Mouse (Mus musculus): ENCODE measurements around the gene Gm20388. TPM values are rescaled to one million over a fixed set of nuclear protein-coding genes. Genes with fewer than 3 reads are reported as not detected.

Gm20388 gene
- polyA plus RNA-seq, 1 experiment from 2014 or later: not detected

DNA sequence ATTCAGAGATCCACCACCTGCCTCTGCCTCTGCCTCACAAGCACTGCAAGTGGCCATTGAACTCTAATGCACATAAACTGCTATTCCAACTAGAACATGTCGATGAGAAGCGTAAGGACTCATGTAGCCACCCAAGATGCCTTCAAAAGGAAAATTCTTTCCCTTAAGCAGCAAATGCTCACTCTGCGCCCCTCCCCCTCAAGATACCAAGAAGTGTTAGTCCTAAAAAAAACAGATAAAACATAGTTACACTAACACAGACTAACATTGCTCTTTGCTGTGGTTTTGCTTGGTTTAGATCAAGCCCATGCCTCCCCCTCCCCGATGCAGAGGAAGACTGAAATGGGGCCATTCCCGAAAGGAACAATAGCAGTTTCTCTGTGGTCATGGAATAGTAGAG lies 3040.8 kb downstream of the Gm20388 start:
- Histone ChIP-seq H3K27ac (no peak overlapping the region), H3K4me1 (peaks cover 6% of the 10 kb centered on the region; the same call in 1 of the 2 replicates), H3K27me3 (no peaks in the 10 kb centered on the region), H3K9me3 (no peaks in the 10 kb centered on the region), H3K36me3 (no peaks in the 10 kb centered on the region), H3K4me3 (no peak overlapping the region), H3K4me2 (replicated peaks) (no peak overlapping the region), H3K9ac (no peak overlapping the region)
- no peak for ATAC-seq (ENCODE audit: insufficient number of reproducible peaks, insufficient read depth, low FRiP score, low TSS enrichment)
- WGBS: 89% methylated on average over 5 of the region's 5 CpGs

DNA sequence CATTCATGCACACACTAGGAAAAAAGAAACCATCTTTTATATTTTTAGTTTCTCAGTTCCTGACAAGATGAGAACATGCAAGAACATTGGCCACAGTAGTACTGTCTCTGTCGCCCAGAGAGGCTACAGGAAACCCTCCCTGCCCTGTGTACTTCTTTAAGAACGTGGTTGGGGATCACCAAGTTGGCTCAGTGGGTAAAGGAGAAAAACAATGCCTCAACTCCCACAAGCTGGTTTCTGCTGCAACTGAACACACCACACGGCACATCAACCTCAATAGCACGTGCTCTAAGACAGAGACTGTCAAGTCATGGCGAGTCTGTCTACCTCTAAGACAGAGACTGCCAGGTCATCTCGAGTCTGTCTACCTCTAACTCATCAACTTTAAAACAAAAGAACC lies 3042.4 kb downstream of the Gm20388 start:
- H3K36me3 ChIP-seq: no peaks in the 10 kb centered on the region
- no peak overlapping the region for H3K27ac ChIP-seq
- H3K9me3 ChIP-seq: no peaks in the 10 kb centered on the region
- ATAC-seq (ENCODE audit: insufficient number of reproducible peaks, insufficient read depth, low FRiP score, low TSS enrichment): no peak
- no peak overlapping the region for H3K9ac ChIP-seq
- no peak overlapping the region for H3K4me3 ChIP-seq
- peaks cover 18% of the 10 kb centered on the region; the same call in 1 of the 2 replicates for H3K4me1 ChIP-seq
- 87% methylated on average over 6 of the region's 6 CpGs for WGBS
- H3K27me3 ChIP-seq: no peaks in the 10 kb centered on the region
- no peak overlapping the region for H3K4me2 ChIP-seq (replicated peaks)

DNA sequence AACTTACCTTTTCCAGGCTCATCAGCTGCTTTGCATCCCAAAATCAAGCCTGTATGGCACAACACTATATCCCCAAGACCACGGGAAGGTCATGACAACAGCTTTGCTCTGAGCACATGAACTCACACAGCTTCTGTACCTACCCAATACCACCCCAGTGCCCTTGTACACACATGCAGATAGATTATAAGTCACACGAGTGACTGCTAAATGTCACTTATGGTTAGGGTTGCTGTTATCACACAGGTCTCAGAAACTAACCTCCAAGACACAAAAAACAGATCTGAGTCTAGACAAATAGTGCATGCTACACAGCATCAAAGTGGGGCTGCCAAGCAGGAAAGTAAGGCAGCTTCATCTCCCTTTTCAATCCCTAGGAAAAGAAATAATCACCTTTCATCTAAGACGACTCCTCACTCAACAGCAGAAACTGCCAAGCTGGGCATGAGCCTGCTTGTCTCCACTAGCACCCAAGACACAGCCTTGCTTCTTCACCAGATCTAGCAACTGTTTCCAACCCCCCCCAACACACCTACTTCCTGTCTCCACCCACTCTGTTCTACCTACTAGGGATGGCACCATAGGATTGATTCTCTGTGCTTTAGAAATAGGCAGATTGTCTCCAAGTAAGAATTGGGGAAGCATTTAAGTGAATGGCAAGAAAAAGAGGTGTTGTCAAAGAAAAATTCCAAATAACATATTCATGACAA lies 3043.6 kb downstream of the Gm20388 start:
- Histone ChIP-seq H3K9ac (no peak overlapping the region), H3K36me3 (no peaks in the 10 kb centered on the region), H3K27ac (no peak overlapping the region), H3K4me2 (replicated peaks) (no peak overlapping the region), H3K4me3 (no peak overlapping the region), H3K9me3 (no peaks in the 10 kb centered on the region), H3K4me1 (peaks cover 16% of the 10 kb centered on the region; the same call in 1 of the 2 replicates), H3K27me3 (no peaks in the 10 kb centered on the region)
- 93% methylated on average over 3 of the region's 3 CpGs for WGBS
- ATAC-seq (ENCODE audit: insufficient number of reproducible peaks, insufficient read depth, low FRiP score, low TSS enrichment): no peak

DNA sequence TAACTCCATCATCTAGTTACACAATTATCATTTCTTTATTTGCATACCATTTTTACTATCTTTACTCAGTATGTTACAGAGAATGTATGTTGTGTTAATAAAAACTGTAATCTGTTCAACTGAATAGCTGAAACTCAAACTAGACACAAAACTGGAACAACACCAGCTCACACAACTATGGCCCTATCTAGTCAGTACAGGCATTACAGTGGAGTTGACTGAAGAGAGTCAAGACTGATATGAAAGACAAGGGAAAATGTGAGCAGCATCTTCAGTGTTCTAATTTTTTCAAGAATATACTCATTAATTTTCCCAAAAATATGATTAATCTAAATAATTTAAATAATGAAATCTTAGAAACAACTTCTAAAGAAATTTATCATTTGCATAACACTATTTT lies 3044.6 kb downstream of the Gm20388 start:
- H3K4me2 ChIP-seq (replicated peaks): no peak overlapping the region
- H3K9me3 ChIP-seq: no peaks in the 10 kb centered on the region
- no peak overlapping the region for H3K27ac ChIP-seq
- no peak overlapping the region for H3K4me3 ChIP-seq
- H3K36me3 ChIP-seq: no peaks in the 10 kb centered on the region
- H3K27me3 ChIP-seq: no peaks in the 10 kb centered on the region
- H3K4me1 ChIP-seq: peaks cover 14% of the 10 kb centered on the region; the same call in 1 of the 2 replicates
- ATAC-seq (ENCODE audit: insufficient number of reproducible peaks, insufficient read depth, low FRiP score, low TSS enrichment): no peak
- no peak overlapping the region for H3K9ac ChIP-seq

DNA sequence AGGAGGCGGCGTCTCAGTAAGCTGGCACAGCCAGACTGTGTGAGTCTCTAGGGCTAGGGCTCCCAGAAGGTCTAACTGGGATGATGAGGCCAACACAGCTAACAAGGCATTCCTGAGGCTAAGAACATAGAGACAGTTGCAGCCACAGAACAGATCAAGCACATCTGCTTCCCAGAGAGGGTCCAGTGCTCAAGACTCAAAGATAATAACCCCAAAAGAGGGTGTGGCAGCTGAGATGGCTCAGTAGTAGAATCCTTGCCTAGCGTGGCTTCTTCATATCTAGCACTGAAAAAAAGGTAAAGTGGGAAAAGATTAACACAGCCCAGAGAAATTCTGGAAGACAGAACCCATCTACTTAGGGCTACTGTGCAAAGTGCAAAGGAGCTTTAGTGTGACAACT lies 3045.4 kb downstream of the Gm20388 start:
- no peak overlapping the region for H3K4me3 ChIP-seq
- no peak overlapping the region for H3K4me2 ChIP-seq (replicated peaks)
- no peaks in the 10 kb centered on the region for H3K36me3 ChIP-seq
- H3K27ac ChIP-seq: no peak overlapping the region
- 87% methylated on average over 3 of the region's 3 CpGs for WGBS
- peaks cover 18% of the 10 kb centered on the region for H3K4me1 ChIP-seq
- H3K27me3 ChIP-seq: no peaks in the 10 kb centered on the region
- ATAC-seq (ENCODE audit: insufficient number of reproducible peaks, insufficient read depth, low FRiP score, low TSS enrichment): no peak
- no peak overlapping the region for H3K9ac ChIP-seq
- no peaks in the 10 kb centered on the region for H3K9me3 ChIP-seq

DNA sequence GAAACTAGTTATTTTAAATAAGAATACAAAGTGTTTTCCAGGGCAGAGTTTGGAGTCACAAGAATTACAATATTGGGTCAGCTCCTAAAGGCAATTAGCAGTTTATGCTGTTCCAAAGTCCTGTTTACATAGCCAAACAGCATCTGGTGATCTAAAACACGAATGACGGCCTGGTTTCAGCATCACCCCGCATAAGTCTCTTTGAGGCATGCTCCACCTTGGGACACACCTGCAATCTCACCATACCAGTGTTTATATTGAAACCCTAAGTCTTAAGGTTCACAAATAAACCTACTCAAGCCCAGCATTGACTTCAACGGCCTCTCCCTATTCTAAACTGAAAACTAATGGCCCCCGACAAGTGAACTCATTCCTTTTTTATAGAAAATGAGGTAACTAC lies 3049.7 kb downstream of the Gm20388 start:
- Histone ChIP-seq H3K4me2 (replicated peaks) (no peak overlapping the region), H3K9ac (no peak overlapping the region), H3K36me3 (0 out of 2 replicates have a peak, but pooled peaks cover 5% of the 10 kb centered on the region), H3K9me3 (no peaks in the 10 kb centered on the region), H3K27ac (no peak overlapping the region), H3K27me3 (no peaks in the 10 kb centered on the region), H3K4me1 (peaks cover 30% of the 10 kb centered on the region), H3K4me3 (no peak overlapping the region)
- WGBS: 86% methylated on average over 5 of the region's 5 CpGs
- ATAC-seq (ENCODE audit: insufficient number of reproducible peaks, insufficient read depth, low FRiP score, low TSS enrichment): no peak

DNA sequence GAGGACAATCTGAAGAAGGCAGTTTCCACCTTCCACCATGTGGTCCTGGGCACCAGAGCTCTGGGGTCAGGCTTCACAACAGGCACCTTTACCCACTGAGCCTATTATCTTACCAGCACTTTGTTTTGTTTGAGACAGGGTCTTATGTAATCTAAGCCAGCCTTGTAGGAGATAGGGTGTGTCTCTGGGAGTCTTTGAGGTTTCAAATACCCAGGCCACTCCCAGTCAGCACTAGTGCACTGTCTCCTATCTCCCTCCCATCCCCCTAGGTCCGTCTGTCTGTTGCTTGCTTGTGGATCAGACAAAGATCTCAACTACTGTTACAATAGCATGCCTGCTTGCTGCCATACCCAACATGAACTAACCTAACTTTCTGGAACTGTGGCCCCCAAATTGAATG lies 3050.3 kb downstream of the Gm20388 start:
- Histone ChIP-seq H3K27me3 (no peaks in the 10 kb centered on the region), H3K36me3 (0 out of 2 replicates have a peak, but pooled peaks cover 5% of the 10 kb centered on the region), H3K9ac (no peak overlapping the region), H3K4me3 (no peak overlapping the region), H3K9me3 (no peaks in the 10 kb centered on the region), H3K4me2 (replicated peaks) (no peak overlapping the region), H3K4me1 (peaks cover 30% of the 10 kb centered on the region), H3K27ac (no peak overlapping the region)
- ATAC-seq (ENCODE audit: insufficient number of reproducible peaks, insufficient read depth, low FRiP score, low TSS enrichment): no peak
- 23% methylated on average over 1 of the region's 1 CpGs for WGBS

DNA sequence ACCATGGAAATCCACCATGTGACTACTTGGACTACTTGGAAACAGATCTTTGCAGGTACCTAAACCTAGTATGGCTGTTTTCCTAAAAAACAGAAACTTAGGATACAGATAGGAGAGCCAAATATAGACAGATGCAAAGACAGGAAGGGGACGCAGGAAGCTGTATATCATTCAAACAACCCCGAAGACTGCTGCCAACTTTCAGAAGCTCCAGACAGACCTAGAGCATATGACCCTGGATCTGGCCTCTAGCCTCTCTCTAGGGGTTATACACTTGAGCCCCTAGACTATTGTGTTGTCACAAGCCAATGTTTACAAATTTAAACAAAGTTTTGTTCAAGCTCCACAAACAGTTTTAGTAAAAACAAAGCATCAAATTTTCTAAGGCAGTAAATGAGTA lies 3050.8 kb downstream of the Gm20388 start:
- no peak overlapping the region for H3K4me3 ChIP-seq
- H3K4me2 ChIP-seq (replicated peaks): no peak overlapping the region
- ATAC-seq (ENCODE audit: insufficient number of reproducible peaks, insufficient read depth, low FRiP score, low TSS enrichment): no peak
- 78% methylated on average over 2 of the region's 2 CpGs for WGBS
- H3K36me3 ChIP-seq: 0 out of 2 replicates have a peak, but pooled peaks cover 5% of the 10 kb centered on the region
- H3K9ac ChIP-seq: no peak overlapping the region
- no peaks in the 10 kb centered on the region for H3K27me3 ChIP-seq
- peaks cover 29% of the 10 kb centered on the region for H3K4me1 ChIP-seq
- no peak overlapping the region for H3K27ac ChIP-seq
- no peaks in the 10 kb centered on the region for H3K9me3 ChIP-seq

DNA sequence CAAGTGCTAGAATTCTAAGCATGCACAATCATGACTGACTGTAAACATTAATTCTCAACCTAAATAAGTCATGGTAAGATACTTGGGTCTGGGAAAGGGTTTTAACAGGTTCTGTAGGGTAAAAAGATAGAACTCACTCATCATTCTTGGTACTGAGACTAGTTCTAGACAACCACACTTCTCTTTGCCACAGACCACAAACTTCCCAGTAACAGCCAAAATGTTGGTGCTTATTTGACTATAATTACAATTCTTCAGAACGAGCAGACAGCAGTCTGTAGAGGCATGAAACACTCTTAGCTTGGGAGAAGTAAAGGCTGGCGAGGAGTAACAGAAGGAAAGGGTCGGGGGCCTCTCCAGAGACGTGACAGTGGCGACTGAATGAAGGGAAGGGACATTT lies 3051.4 kb downstream of the Gm20388 start:
- H3K27me3 ChIP-seq: no peaks in the 10 kb centered on the region
- WGBS: 63% methylated on average over 5 of the region's 5 CpGs
- H3K9me3 ChIP-seq: no peaks in the 10 kb centered on the region
- ATAC-seq (ENCODE audit: insufficient number of reproducible peaks, insufficient read depth, low FRiP score, low TSS enrichment): no peak
- H3K4me2 ChIP-seq (replicated peaks): no peak overlapping the region
- 0 out of 2 replicates have a peak, but pooled peaks cover 5% of the 10 kb centered on the region for H3K36me3 ChIP-seq
- H3K4me1 ChIP-seq: peaks cover 23% of the 10 kb centered on the region
- no peak overlapping the region for H3K9ac ChIP-seq
- no peak overlapping the region for H3K27ac ChIP-seq
- no peak overlapping the region for H3K4me3 ChIP-seq

DNA sequence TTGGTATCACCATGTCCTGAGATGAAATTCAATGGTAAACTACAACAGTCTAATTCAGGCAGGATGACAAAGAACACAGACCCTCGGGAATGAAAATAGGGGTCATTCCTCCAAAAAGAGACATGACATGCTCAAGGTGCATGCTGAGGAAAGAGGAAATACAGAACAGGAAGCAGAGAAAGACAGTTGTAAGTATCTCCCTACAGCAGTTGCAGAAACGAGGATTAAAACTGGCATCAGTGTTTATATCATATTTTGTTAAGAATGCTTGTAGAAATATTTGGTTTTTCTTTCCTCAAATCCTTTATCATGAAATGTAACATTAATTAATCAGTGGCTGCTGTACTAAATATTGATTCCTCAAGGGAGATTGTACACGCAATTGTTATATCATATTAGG lies 3056.0 kb downstream of the Gm20388 start:
- no peak for ATAC-seq (ENCODE audit: insufficient number of reproducible peaks, insufficient read depth, low FRiP score, low TSS enrichment)
- H3K4me1 ChIP-seq: peaks cover 5% of the 10 kb centered on the region; the same call in 1 of the 2 replicates
- H3K9ac ChIP-seq: no peak overlapping the region
- no peak overlapping the region for H3K4me3 ChIP-seq
- peaks cover 24% of the 10 kb centered on the region for H3K36me3 ChIP-seq
- no peaks in the 10 kb centered on the region for H3K9me3 ChIP-seq
- no peak overlapping the region for H3K4me2 ChIP-seq (replicated peaks)
- no peaks in the 10 kb centered on the region for H3K27me3 ChIP-seq
- WGBS: 89% methylated on average over 3 of the region's 3 CpGs
- H3K27ac ChIP-seq: no peak overlapping the region

DNA sequence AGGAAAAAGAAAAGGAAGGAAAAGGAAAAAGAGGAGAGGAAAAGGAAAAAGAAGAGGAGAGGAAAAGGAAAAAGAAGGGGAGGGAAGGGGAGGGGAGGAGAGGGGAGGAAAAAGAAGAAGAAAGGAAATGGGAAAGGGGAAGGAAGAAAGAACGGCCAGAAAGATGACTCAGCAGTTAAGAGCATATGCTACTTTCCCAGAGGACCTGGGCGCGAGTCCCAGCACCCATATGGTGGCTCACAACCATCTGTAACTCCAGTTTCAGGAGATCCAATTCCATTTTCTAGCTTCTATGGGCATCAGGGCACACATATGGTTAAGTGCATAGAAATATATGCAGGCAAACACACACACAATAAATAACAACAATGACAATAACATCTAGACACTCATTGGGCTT lies 3057.5 kb downstream of the Gm20388 start:
- no peak for ATAC-seq (ENCODE audit: insufficient number of reproducible peaks, insufficient read depth, low FRiP score, low TSS enrichment)
- Histone ChIP-seq H3K27me3 (no peaks in the 10 kb centered on the region), H3K9me3 (no peaks in the 10 kb centered on the region), H3K4me1 (no peaks in the 10 kb centered on the region), H3K4me2 (replicated peaks) (no peak overlapping the region), H3K4me3 (no peak overlapping the region), H3K9ac (no peak overlapping the region), H3K36me3 (peaks cover 24% of the 10 kb centered on the region), H3K27ac (no peak overlapping the region)
- WGBS: 94% methylated on average over 3 of the region's 3 CpGs

DNA sequence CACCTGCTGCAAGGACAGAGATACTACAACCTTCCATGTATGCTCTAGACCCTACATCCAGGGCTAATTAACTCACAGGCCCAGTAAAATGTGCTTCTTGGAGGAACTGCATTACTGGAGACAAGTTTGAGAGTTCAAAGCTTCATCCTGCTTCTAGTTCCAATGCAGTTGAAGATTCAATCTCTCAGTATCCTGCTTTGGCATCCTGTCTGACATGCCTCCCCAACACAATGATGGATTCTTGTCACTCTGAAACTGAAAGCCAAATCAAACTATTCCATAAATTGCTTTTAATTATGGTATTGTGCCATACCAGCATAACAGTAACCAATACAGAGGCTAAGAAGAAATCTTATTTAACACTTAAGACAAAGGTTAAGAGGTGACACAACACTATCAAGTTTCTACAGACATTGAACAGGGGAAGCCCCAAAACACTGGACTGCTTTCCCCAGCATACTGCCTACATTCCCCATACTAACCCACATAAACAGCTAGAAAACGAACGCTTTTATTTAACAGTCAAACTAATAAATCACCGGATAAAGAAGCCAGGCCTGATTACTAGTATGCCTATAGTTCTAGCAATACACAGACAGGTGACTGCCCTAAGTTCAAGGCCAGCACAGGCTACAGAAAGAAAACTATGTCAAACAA lies 3059.5 kb downstream of the Gm20388 start:
- ATAC-seq (ENCODE audit: insufficient number of reproducible peaks, insufficient read depth, low FRiP score, low TSS enrichment): no peak
- Histone ChIP-seq H3K4me2 (replicated peaks) (no peak overlapping the region), H3K9me3 (no peaks in the 10 kb centered on the region), H3K36me3 (peaks cover 18% of the 10 kb centered on the region), H3K27me3 (no peaks in the 10 kb centered on the region), H3K4me1 (no peaks in the 10 kb centered on the region), H3K9ac (no peak overlapping the region), H3K27ac (no peak overlapping the region), H3K4me3 (no peak overlapping the region)
- WGBS: 91% methylated on average over 3 of the region's 3 CpGs
